Mouse (Mus musculus): Measurements from ENCODE around the gene Grip1.
A peak's percentile ranks its signal among the peaks of the same experiment; 100 is the strongest.
"Not testable (repeated sequence)": the region's sequence is repeated elsewhere in the genome, so short reads cannot be mapped to it uniquely, and the experiment has no call there.

The Grip1 gene

DNA sequence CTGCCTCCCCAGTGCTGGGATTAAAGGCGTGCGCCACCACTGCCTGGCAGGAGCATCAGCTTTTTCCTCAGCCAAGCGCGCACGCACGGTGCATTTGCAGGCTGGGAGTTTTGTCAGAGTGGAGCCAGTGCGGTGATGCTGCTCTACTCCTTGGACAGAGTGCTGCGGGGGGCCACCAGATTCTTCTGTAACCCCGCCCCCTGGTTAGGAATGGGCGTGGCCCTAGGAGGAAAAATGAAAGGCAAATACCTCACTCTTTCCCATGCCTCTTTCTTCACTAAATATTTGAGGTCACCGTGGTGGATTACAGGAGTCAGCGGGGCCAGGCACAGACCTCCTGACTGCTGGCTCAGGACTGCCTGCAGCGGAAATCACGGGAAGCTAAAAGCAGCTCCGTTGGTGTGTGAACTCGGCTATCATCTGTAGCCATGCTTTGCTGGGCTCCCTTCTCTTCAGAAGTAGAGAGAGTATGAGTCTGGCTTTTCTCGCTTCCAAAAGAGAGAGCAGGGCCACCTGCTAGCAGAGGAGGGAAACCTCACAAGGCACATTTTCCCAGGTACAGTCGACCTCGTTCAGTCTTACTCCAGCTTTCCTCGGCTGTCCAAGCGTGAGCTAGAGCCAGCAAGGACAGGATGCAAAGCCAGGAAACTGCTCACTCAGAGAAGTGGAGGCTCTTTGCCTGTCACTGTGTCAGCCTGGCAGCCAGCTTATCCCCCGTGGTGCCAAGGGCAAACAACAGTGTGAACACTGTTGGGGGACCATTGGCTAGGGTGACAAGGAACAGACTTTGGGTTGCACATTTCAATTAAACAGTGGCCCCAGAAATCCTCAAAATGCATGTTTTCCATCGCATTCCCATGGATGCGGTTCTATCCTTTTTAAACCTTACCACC is 607.9 kb downstream of the Grip1 start:
- DNase-seq (ENCODE audit: low spot score), result no peak

- DNase-seq (ENCODE audit: low spot score), result peak; percentile 75
Observed at GRCm38 (mm10) chr10:120064424-120064823, 610.8 kb downstream of the Grip1 start.

DNA sequence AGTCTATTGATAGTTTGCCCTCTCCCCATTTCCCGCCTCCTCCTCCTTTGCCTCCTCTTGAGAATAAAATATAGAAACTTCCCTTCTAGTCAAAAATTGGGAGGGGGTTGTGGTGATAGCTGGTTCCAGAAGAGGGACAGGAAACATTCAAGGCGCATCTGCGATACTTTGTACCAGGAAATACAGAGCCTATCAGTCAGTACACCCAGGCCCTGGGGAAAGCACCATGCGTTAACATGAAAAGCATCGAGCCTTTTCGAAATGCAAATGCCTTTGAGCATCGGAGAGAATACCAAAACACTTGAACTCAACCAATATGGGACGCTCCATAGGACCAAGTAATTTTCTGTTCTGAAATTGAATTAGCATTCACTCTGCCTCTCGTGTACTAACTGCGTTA is 612.7 kb downstream of the Grip1 start:
- no peak for DNase-seq (ENCODE audit: low spot score)

DNA sequence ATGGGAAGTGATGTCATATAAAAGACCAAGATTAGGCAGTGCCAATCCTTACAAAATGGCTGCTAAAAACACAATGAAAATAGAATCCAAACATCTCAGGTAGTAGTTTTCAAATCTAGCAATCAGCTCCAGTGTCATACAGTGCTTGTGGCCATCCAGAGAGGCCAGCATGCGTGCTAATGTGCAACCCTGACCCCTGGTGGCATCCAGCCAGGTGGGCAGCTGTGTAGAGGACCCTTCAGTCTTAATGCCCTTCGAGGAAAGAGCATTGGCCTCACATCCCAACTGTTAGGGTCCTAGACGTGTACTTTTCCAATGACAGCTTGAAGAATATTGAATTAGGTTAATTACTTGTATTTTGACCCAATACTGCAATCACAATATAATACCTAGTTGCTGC is 624.2 kb downstream of the Grip1 start:
- no peak for DNase-seq (ENCODE audit: low spot score)

DNA sequence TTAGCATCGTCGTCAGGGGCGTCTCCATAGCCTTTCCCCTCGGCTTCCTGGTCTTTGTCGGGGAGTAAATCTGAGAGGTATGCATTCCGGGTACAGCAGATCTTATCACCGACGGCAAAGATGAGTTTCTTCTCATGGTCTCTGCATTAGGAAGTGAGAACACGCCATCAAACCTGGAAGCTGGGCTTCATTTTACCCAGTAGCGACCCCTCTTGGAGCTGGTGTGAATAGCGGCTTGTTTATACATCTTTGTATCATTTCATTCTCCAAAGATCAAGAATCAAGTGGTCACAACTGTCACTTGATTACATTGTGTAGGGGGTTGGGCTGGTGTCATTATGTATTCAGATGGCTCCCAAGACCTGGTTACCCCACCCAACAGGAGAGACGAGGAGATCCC is 638.9 kb downstream of the Grip1 start:
- DNase-seq (ENCODE audit: low spot score), result no peak

DNA sequence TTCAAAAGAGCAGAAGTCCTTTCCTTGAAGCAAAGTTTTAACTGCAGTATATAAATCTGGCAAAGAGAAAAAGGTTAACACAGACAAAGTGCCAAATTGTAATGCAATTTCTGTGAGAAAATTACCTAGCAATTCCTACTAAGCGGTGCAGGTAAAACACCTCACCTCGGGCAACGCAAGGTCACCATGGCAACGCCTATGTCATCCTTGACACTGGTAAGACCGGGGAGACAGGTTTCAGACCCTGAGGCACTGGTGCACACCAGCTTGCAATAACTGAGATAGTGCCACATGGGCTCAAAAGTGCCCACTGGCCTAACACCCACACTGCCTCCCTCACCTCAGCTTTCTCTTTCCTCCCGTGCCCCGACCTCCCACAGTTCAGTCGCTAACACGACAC is 641.5 kb downstream of the Grip1 start:
- DNase-seq (ENCODE audit: low spot score), result no peak

- DNase-seq (ENCODE audit: low spot score), result no peak
Observed at GRCm38 (mm10) chr10:120095716-120096115, 642.1 kb downstream of the Grip1 start.

DNA sequence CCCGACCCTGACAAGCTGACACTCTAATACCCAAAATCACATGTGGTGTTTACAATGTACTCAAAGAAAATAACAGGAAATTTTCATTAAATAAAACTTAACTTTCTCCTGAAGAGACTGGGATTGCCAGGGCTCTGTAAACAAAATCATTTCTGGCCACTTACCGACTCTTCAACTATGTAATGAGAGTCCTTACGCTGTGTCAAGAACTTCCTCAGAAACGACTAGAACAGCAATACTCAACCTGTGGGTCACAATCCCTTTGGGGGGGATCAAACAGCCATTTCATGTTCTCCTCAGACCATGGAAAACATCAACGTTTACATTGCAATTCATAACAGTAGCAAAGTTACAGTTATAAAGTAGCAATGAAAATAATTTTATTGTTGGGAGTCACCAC is 643.9 kb downstream of the Grip1 start:
- DNase-seq (ENCODE audit: low spot score), result no peak

- DNase-seq (ENCODE audit: low spot score), result no peak
Observed at GRCm38 (mm10) chr10:120100806-120101205, 647.2 kb downstream of the Grip1 start.

GRCm38 (mm10) chr10:120111691-120112319 is 658.2 kb downstream of the Grip1 start:
- DNase-seq (ENCODE audit: low spot score), result no peak

GRCm38 (mm10) chr10:120112507-120113396 is 659.1 kb downstream of the Grip1 start, which contains the start of gene Helb:
Gene Helb (minus strand): TSS chr10:120112987.
- DNase-seq (ENCODE audit: low spot score), result peak; percentile 99

DNA sequence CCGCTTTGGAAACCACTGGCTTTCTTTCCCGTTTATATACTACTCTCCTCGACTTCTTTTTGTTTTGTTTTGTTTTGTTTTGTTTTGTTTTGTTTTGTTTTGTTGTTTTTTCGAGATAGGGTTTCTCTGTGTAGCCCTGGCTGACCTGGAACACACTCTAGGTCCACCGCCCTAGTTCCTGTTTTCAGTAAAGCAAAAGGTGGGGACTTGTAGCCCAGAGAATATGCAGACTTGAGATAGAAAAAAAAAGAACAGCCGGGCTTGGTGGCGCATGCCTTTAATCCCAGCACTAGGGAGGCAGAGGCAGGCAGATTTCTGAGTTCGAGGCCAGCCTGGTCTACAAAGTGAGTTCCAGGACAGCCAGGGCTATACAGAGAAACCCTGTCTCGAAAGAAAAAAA is 659.9 kb downstream of the Grip1 start:
- not testable (repeated sequence) for DNase-seq (ENCODE audit: low spot score)

- no peak for DNase-seq (ENCODE audit: low spot score)
Observed at GRCm38 (mm10) chr10:120113980-120114379, 660.4 kb downstream of the Grip1 start.

DNA sequence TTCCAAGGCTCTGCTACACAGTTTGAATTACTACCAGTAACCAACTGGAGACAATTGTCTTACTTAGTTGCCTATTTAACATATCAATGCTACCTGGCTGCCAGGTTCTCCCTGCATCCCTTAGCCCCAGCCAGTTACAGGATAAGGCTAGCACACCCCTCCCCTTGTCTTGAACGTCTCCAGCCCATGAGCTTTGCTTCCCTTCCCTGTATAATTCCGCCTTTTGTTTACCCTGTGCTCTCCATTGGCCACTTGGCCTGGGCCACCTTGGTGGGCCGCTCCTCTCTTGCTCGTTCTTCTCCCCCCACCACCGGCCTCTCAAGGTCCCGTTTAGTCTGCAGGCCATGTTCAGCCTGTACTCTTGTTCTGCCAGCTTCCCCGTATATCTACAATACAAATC is 660.9 kb downstream of the Grip1 start:
- no peak for DNase-seq (ENCODE audit: low spot score)

GRCm38 (mm10) chr10:120115249-120115648 is 661.6 kb downstream of the Grip1 start:
- DNase-seq (ENCODE audit: low spot score), result no peak

DNA sequence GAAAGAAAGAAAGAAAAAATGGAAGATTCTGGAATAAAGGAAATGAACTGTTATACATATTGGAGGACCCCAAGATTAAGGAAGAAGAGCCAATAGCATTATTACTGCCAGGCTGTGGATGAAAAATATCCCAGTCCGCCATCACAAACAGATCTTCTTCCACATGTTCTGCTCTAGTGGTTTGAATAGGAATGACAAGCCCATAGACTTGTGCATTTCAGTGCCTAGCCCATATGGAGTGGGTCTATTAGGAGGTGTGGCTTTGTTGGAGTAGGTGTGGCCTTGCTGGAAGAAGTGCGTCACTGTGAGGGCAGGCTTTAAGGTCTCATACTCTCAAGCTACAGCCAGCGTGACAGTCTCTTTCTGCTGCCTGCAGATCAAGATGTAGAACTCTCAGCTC is 670.1 kb downstream of the Grip1 start:
- DNase-seq (ENCODE audit: low spot score), result no peak

GRCm38 (mm10) chr10:120124801-120125464 is 671.3 kb downstream of the Grip1 start:
- peak; percentile 87 for DNase-seq (ENCODE audit: low spot score)

- DNase-seq (ENCODE audit: low spot score), result no peak
Observed at GRCm38 (mm10) chr10:120125465-120125857, 671.8 kb downstream of the Grip1 start.

DNA sequence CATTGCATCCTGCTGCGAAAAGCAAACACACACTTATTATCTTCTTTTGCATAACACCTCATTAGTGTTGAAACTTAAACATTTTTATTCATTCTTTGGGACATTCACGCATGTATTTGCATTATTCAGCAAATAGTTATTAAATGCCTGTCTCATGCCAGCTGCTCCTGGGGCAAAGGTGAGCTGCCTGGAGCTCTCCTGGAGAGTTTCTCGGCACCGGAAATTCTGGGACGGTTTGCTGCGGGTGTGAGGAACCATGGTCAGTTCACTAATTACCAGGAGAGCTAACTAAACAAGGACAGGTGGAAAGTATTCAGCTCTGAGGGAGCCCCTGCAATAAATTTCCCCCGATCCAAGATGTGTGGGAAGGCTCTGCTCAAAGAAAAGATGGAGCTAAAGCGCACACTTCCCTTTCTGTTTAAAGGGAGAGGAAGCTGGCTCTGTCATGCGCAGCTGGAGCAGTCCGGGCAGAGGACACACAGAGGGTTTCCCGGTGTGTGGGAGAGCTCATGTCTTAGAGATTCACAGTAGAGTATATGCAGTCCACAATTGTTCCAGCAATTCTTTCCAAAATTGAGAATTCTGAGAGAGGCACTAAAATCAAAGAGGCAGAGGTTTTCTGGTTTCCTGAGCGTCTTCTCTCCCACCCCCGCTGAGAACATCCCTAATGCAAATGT is 675.1 kb downstream of the Grip1 start:
- DNase-seq (ENCODE audit: low spot score), result no peak

- peak; percentile 55 for DNase-seq (ENCODE audit: low spot score)
Observed at GRCm38 (mm10) chr10:120130621-120131020, 677.0 kb downstream of the Grip1 start.

- DNase-seq (ENCODE audit: low spot score), result no peak
Observed at GRCm38 (mm10) chr10:120133697-120134096, 680.1 kb downstream of the Grip1 start.
